Mouse (Mus musculus) spleen, postnatal 4 days (tissue): Measurements from ENCODE around the gene Wwox.

Experiments used
- DNase-seq, 2 experiments: peaks; one replicate each; pipeline ENCODE4 v3.0.0; 2022; ENCODE audit warnings: low spot score in 2 of 2

Wwox gene

GRCm38 (mm10) chr8:114865911-114866310, 426.5 kb downstream of the Wwox start:
- no peak for DNase-seq

- no peak for DNase-seq
Measured at GRCm38 (mm10) chr8:114869321-114869720, 429.9 kb downstream of the Wwox start.

- no peak for DNase-seq
Measured at GRCm38 (mm10) chr8:114870410-114870809, 431.0 kb downstream of the Wwox start.

- DNase-seq, result no peak
Measured at GRCm38 (mm10) chr8:114872491-114872890, 433.0 kb downstream of the Wwox start.

- no peak for DNase-seq
Measured at GRCm38 (mm10) chr8:114875161-114875560, 435.7 kb downstream of the Wwox start.

- DNase-seq, result no peak
Measured at GRCm38 (mm10) chr8:114876161-114876611, 436.7 kb downstream of the Wwox start.

- DNase-seq, result no peak
Measured at GRCm38 (mm10) chr8:114876696-114877206, 437.3 kb downstream of the Wwox start.

GRCm38 (mm10) chr8:114877234-114877633, 437.8 kb downstream of the Wwox start:
- DNase-seq, result no peak

GRCm38 (mm10) chr8:114878449-114879276, 439.2 kb downstream of the Wwox start:
- peak in 1 of 2 experiments; percentile 69 for DNase-seq

- no peak for DNase-seq
Measured at GRCm38 (mm10) chr8:114879277-114879568, 439.8 kb downstream of the Wwox start.

- peak; percentile 48 to 66 for DNase-seq
Measured at GRCm38 (mm10) chr8:114879678-114880077, 440.2 kb downstream of the Wwox start.

- peak; percentile 33 to 66 for DNase-seq
Measured at GRCm38 (mm10) chr8:114880475-114881135, 441.1 kb downstream of the Wwox start.

- peak; percentile 67 to 76 for DNase-seq
Measured at GRCm38 (mm10) chr8:114881891-114882401, 442.5 kb downstream of the Wwox start.

GRCm38 (mm10) chr8:114882504-114882903, 443.0 kb downstream of the Wwox start:
- DNase-seq, result no peak

GRCm38 (mm10) chr8:114882936-114883606, 443.6 kb downstream of the Wwox start:
- no peak for DNase-seq

GRCm38 (mm10) chr8:114883967-114884366, 444.5 kb downstream of the Wwox start:
- peak; percentile 41 to 75 for DNase-seq

GRCm38 (mm10) chr8:114885026-114885592, 445.7 kb downstream of the Wwox start:
- DNase-seq, result no peak

GRCm38 (mm10) chr8:114888388-114888787, 448.9 kb downstream of the Wwox start:
- no peak for DNase-seq

- DNase-seq, result no peak
Measured at GRCm38 (mm10) chr8:114889578-114890374, 450.3 kb downstream of the Wwox start.

- no peak for DNase-seq
Measured at GRCm38 (mm10) chr8:114890478-114890877, 451.0 kb downstream of the Wwox start.

- DNase-seq, result no peak
Measured at GRCm38 (mm10) chr8:114891252-114891651, 451.8 kb downstream of the Wwox start.
